Mouse (Mus musculus) midbrain, embryonic 15.5 days (tissue): ENCODE results near the gene Mt1. TPM values are rescaled to one million over a fixed set of nuclear protein-coding genes. Genes with fewer than 3 reads are reported as not detected.

ENCODE experiments used
- ATAC-seq: fragments of 200-750 bp; cut with Nextera tagmentation; replicated peaks from 2 replicates; pipeline ENCODE4 v1.8.0; 2017; ENCODE audit warnings: moderate TSS enrichment
- H3K27ac ChIP-seq: fragments of 300-500 bp; sonication (generic); 2 replicates; pipeline ENCODE4 v1.5.1; 2015; ENCODE audit warnings: mild to moderate bottlenecking, inconsistent platforms
- H3K27me3 ChIP-seq: fragments of 300-500 bp; sonication (generic); replicated peaks from 2 replicates; pipeline ENCODE4 v1.6.1; 2015; ENCODE audit warnings: inconsistent platforms
- H3K36me3 ChIP-seq: fragments of 300-500 bp; sonication (generic); replicated peaks from 2 replicates; pipeline ENCODE4 v1.6.1; 2015; ENCODE audit warnings: inconsistent platforms
- H3K4me1 ChIP-seq: fragments of 300-500 bp; sonication (generic); 2 replicates; pipeline ENCODE4 v1.6.1; 2015; ENCODE audit warnings: inconsistent platforms
- H3K4me2 ChIP-seq: fragments of 300-500 bp; sonication (generic); 2 replicates; pipeline ENCODE4 v1.6.1; 2015; ENCODE audit warnings: inconsistent platforms, mild to moderate bottlenecking, moderate library complexity
- H3K4me3 ChIP-seq: fragments of 300-500 bp; sonication (generic); 2 replicates; pipeline ENCODE4 v1.5.1; 2015; ENCODE audit warnings: mild to moderate bottlenecking, inconsistent platforms
- H3K9ac ChIP-seq: fragments of 300-500 bp; sonication (generic); 2 replicates; pipeline ENCODE4 v1.6.1; 2015; ENCODE audit warnings: mild to moderate bottlenecking, inconsistent platforms
- H3K9me3 ChIP-seq: fragments of 300-500 bp; sonication (generic); 2 replicates; pipeline ENCODE4 v1.6.1; 2016; ENCODE audit warnings: inconsistent platforms
- WGBS: fragments of 180-500 bp; shearing (Covaris S2); methylation state at CpG from one replicate; pipeline ENCODE4 v1.1.7; 2015; ENCODE audit warnings: mixed read lengths; 5-methylcytosine and 5-hydroxymethylcytosine counted together
- polyA plus RNA-seq: library from polyadenylated mRNA; unstranded; fragments of >200 nt; fragmentation: Nextera tagmentation; extraction: Ambion mirVana; gene quantifications from 2 replicates; pipeline ENCODE4 v1.2.1, GENCODE M21; 2015

The Mt1 gene
- polyA plus RNA-seq, 1 experiment from 2014 or later, result 61.7 TPM

GRCm38 (mm10) chr8:94191101-94191691 is 12.3 kb downstream of the Mt1 start:
- Histone ChIP-seq H3K27ac (no peak overlapping the region), H3K9ac (no peak overlapping the region), H3K36me3 (no peaks in the 10 kb centered on the region), H3K9me3 (no peaks in the 10 kb centered on the region), H3K27me3 (peaks cover 18% of the 10 kb centered on the region), H3K4me2 (peak overlapping the region; percentile 51), H3K4me3 (peak overlapping the region; percentile 24), H3K4me1 (peaks cover 13% of the 10 kb centered on the region)
- WGBS, result 26% methylated on average over 21 of the region's 21 CpGs
- no peak for ATAC-seq

- H3K9me3 ChIP-seq, result no peaks in the 10 kb centered on the region
- H3K4me3 ChIP-seq, result no peak overlapping the region
- no peaks in the 10 kb centered on the region for H3K36me3 ChIP-seq
- WGBS, result 68% methylated on average over 1 of the region's 1 CpGs
- H3K9ac ChIP-seq, result no peak overlapping the region
- H3K27me3 ChIP-seq, result 0 out of 2 replicates have a peak, but pooled peaks cover 3% of the 10 kb centered on the region
- ATAC-seq, result no peak
- no peak overlapping the region for H3K4me2 ChIP-seq
- no peaks in the 10 kb centered on the region for H3K4me1 ChIP-seq
- H3K27ac ChIP-seq, result no peak overlapping the region
These were observed 14.0 kb downstream of the Mt1 start for GRCm38 (mm10) chr8:94192926-94193325.

GRCm38 (mm10) chr8:94194591-94195223 is 15.8 kb downstream of the Mt1 start:
- ATAC-seq, result no peak
- WGBS, result 90% methylated on average over 7 of the region's 7 CpGs
- H3K9ac ChIP-seq, result no peak overlapping the region
- H3K9me3 ChIP-seq, result no peaks in the 10 kb centered on the region
- no peak overlapping the region for H3K4me3 ChIP-seq
- H3K36me3 ChIP-seq, result no peaks in the 10 kb centered on the region
- 0 out of 2 replicates have a peak, but pooled peaks cover 2% of the 10 kb centered on the region for H3K27me3 ChIP-seq
- no peak overlapping the region for H3K27ac ChIP-seq
- H3K4me2 ChIP-seq, result no peak overlapping the region
- H3K4me1 ChIP-seq, result 0 out of 2 replicates have a peak, but pooled peaks cover 2% of the 10 kb centered on the region

- H3K9ac ChIP-seq, result no peak overlapping the region
- peak; percentile 56; the same call in 1 of the 2 replicates for ATAC-seq
These were observed 20.5 kb downstream of the Mt1 start for GRCm38 (mm10) chr8:94199202-94199869.

GRCm38 (mm10) chr8:94204043-94204442 is 25.2 kb downstream of the Mt1 start:
- no peak overlapping the region for H3K27ac ChIP-seq
- no peak for ATAC-seq
- H3K4me3 ChIP-seq, result no peak overlapping the region
- 0 out of 2 replicates have a peak, but pooled peaks cover 2% of the 10 kb centered on the region for H3K4me1 ChIP-seq
- H3K9ac ChIP-seq, result no peak overlapping the region
- no peak overlapping the region for H3K4me2 ChIP-seq
- H3K9me3 ChIP-seq, result no peaks in the 10 kb centered on the region
- no peaks in the 10 kb centered on the region for H3K27me3 ChIP-seq
- WGBS, result 69% methylated on average over 3 of the region's 3 CpGs
- H3K36me3 ChIP-seq, result no peaks in the 10 kb centered on the region

More at GRCm38 (mm10) chr8:94199202-94199869, 20.5 kb downstream of the Mt1 start:
- Histone ChIP-seq H3K4me2 (no peak overlapping the region), H3K27ac (no peak overlapping the region), H3K4me1 (0 out of 2 replicates have a peak, but pooled peaks cover 2% of the 10 kb centered on the region), H3K4me3 (no peak overlapping the region), H3K27me3 (no peaks in the 10 kb centered on the region), H3K9me3 (no peaks in the 10 kb centered on the region), H3K36me3 (no peaks in the 10 kb centered on the region)
- 43% methylated on average over 10 of the region's 10 CpGs for WGBS

- ATAC-seq, result no peak
- 17% methylated on average over 5 of the region's 5 CpGs for WGBS
- Histone ChIP-seq H3K4me3 (no peak overlapping the region), H3K27ac (no peak overlapping the region), H3K27me3 (no peaks in the 10 kb centered on the region), H3K9ac (no peak overlapping the region), H3K9me3 (no peaks in the 10 kb centered on the region), H3K4me1 (no peaks in the 10 kb centered on the region), H3K36me3 (no peaks in the 10 kb centered on the region), H3K4me2 (no peak overlapping the region)
These were observed 26.9 kb downstream of the Mt1 start for GRCm38 (mm10) chr8:94205736-94206135.

GRCm38 (mm10) chr8:94206256-94206655 is 27.4 kb downstream of the Mt1 start:
- no peak for ATAC-seq
- H3K4me3 ChIP-seq, result no peak overlapping the region
- H3K9me3 ChIP-seq, result no peaks in the 10 kb centered on the region
- H3K36me3 ChIP-seq, result no peaks in the 10 kb centered on the region
- 83% methylated on average over 8 of the region's 8 CpGs for WGBS
- H3K4me1 ChIP-seq, result no peaks in the 10 kb centered on the region
- no peak overlapping the region for H3K4me2 ChIP-seq
- H3K27ac ChIP-seq, result no peak overlapping the region
- H3K9ac ChIP-seq, result no peak overlapping the region
- no peaks in the 10 kb centered on the region for H3K27me3 ChIP-seq

GRCm38 (mm10) chr8:94207491-94207890 is 28.6 kb downstream of the Mt1 start:
- Histone ChIP-seq H3K4me1 (no peaks in the 10 kb centered on the region), H3K9ac (no peak overlapping the region), H3K4me3 (no peak overlapping the region), H3K27ac (no peak overlapping the region), H3K27me3 (no peaks in the 10 kb centered on the region; the same call in 1 of the 2 replicates), H3K4me2 (no peak overlapping the region), H3K36me3 (no peaks in the 10 kb centered on the region), H3K9me3 (no peaks in the 10 kb centered on the region)
- WGBS, result 53% methylated on average over 2 of the region's 2 CpGs
- no peak for ATAC-seq

GRCm38 (mm10) chr8:94209639-94210038 is 30.8 kb downstream of the Mt1 start:
- Histone ChIP-seq H3K9ac (no peak overlapping the region), H3K4me2 (no peak overlapping the region), H3K4me3 (no peak overlapping the region), H3K9me3 (no peaks in the 10 kb centered on the region), H3K4me1 (peaks cover 6% of the 10 kb centered on the region), H3K27me3 (no peaks in the 10 kb centered on the region; the same call in 1 of the 2 replicates), H3K27ac (0 out of 2 replicates have a peak overlapping the region, but pooled peaks have one; percentile 29), H3K36me3 (no peaks in the 10 kb centered on the region)
- 65% methylated on average over 6 of the region's 6 CpGs for WGBS
- no peak for ATAC-seq

GRCm38 (mm10) chr8:94210225-94210624 is 31.3 kb downstream of the Mt1 start:
- no peak for ATAC-seq
- Histone ChIP-seq H3K4me2 (no peak overlapping the region), H3K9ac (no peak overlapping the region), H3K4me3 (no peak overlapping the region), H3K27me3 (no peaks in the 10 kb centered on the region; the same call in 1 of the 2 replicates), H3K9me3 (no peaks in the 10 kb centered on the region), H3K4me1 (peaks cover 9% of the 10 kb centered on the region), H3K36me3 (no peaks in the 10 kb centered on the region), H3K27ac (no peak overlapping the region)
- WGBS, result 55% methylated on average over 3 of the region's 3 CpGs

GRCm38 (mm10) chr8:94213819-94214218 is 34.9 kb downstream of the Mt1 start:
- Histone ChIP-seq H3K4me1 (peaks cover 23% of the 10 kb centered on the region), H3K9ac (0 out of 2 replicates have a peak overlapping the region, but pooled peaks have one; percentile 21), H3K4me3 (peak overlapping the region; percentile 97), H3K27me3 (no peaks in the 10 kb centered on the region; the same call in 1 of the 2 replicates), H3K36me3 (no peaks in the 10 kb centered on the region), H3K4me2 (peak overlapping the region; percentile 90), H3K27ac (0 out of 2 replicates have a peak overlapping the region, but pooled peaks have one; percentile 80), H3K9me3 (no peaks in the 10 kb centered on the region)
- ATAC-seq, result no peak
- 52% methylated on average over 6 of the region's 6 CpGs for WGBS
